Mouse (Mus musculus) embryo, embryonic 11.5 days (tissue): ENCODE results near the gene Mbd6.
A peak's percentile ranks its signal among the peaks of the same experiment; 100 is the strongest.

Source experiments
- DNase-seq: peaks from one replicate; pipeline ENCODE4 v3.0.0-alpha.2; 2012; ENCODE audit warnings: low read depth, low spot score

The Mbd6 gene

GRCm38 (mm10) chr10:127287936-127288293, 903 bp downstream of the Mbd6 start:
- DNase-seq, result no peak

- DNase-seq, result no peak
Measured at GRCm38 (mm10) chr10:127287271-127287935, 1.4 kb downstream of the Mbd6 start.

- no peak for DNase-seq
Measured at GRCm38 (mm10) chr10:127286730-127287129, 2.1 kb downstream of the Mbd6 start.

GRCm38 (mm10) chr10:127286194-127286593, 2.6 kb downstream of the Mbd6 start:
- no peak for DNase-seq

- no peak for DNase-seq
Measured at GRCm38 (mm10) chr10:127285644-127286043, 3.2 kb downstream of the Mbd6 start.

GRCm38 (mm10) chr10:127284724-127285500, 3.9 kb downstream of the Mbd6 start:
- no peak for DNase-seq

GRCm38 (mm10) chr10:127284105-127284622, 4.7 kb downstream of the Mbd6 start:
- no peak for DNase-seq

GRCm38 (mm10) chr10:127282620-127283215, 6.1 kb downstream of the Mbd6 start:
- DNase-seq, result no peak

- no peak for DNase-seq
Measured at GRCm38 (mm10) chr10:127281316-127281715, 7.5 kb downstream of the Mbd6 start.

- no peak for DNase-seq
Measured at GRCm38 (mm10) chr10:127279730-127280129, 9.1 kb downstream of the Mbd6 start.

GRCm38 (mm10) chr10:127274261-127275022, 14.4 kb downstream of the Mbd6 start:
- DNase-seq, result no peak

GRCm38 (mm10) chr10:127272371-127272770, 16.4 kb downstream of the Mbd6 start:
- no peak for DNase-seq

GRCm38 (mm10) chr10:127269884-127270283, 18.9 kb downstream of the Mbd6 start:
- DNase-seq, result no peak

GRCm38 (mm10) chr10:127269036-127269435, 19.8 kb downstream of the Mbd6 start:
- DNase-seq, result no peak

- DNase-seq, result no peak
Measured at GRCm38 (mm10) chr10:127268401-127268800, 20.4 kb downstream of the Mbd6 start.

GRCm38 (mm10) chr10:127267318-127267717, 21.5 kb downstream of the Mbd6 start:
- no peak for DNase-seq

- DNase-seq, result peak; percentile 88
Measured at GRCm38 (mm10) chr10:127266112-127267091, 22.4 kb downstream of the Mbd6 start, which contains the start of gene Dctn2. TSS of gene Dctn2 (plus strand) at chr10:127266368.

- DNase-seq, result no peak
Measured at GRCm38 (mm10) chr10:127265727-127266111, 23.1 kb downstream of the Mbd6 start.

GRCm38 (mm10) chr10:127264971-127265370, 23.8 kb downstream of the Mbd6 start:
- no peak for DNase-seq

- DNase-seq, result no peak
Measured at GRCm38 (mm10) chr10:127264336-127264735, 24.5 kb downstream of the Mbd6 start.

- no peak for DNase-seq
Measured at GRCm38 (mm10) chr10:127263631-127264030, 25.2 kb downstream of the Mbd6 start.
